Mouse (Mus musculus) MN1 (cell line): ENCODE data around the gene Serpina3k.
"Not testable (repeated sequence)": the region's sequence is repeated elsewhere in the genome, so short reads cannot be mapped to it uniquely, and the experiment has no call there.

Source experiments
- DNase-seq: peaks from one replicate; pipeline ENCODE4 v3.0.0-alpha.2; 2016; ENCODE audit warnings: low spot score

The Serpina3k gene

DNA sequence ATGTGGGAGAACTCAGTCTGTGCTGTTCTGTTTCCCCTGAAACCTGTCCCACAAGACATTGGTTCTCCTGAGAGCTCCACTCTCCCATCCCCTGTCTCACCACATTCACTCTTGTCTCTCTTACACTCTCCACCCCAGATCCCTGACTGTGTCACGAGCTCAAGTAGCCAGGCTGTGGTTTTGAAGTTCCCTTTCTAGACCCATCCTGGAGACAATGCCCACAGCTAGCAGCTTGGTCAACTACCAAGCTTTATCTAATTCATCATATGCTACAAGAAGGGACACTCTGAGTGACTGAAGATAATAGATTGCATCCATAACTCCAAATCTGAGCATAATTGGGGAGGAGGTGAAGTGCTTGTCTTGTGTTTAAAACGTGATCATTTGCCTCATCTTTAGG lies 52.8 kb downstream of the Serpina3k start:
- DNase-seq = not testable (repeated sequence)
